Mouse (Mus musculus) neural tube, embryonic 11.5 days (tissue): ENCODE results near the gene Slc25a30. TPM values are rescaled to one million over a fixed set of nuclear protein-coding genes. Genes with fewer than 3 reads are reported as not detected.

Experiments
- ATAC-seq: fragments of 200-750 bp; cut with Nextera tagmentation; 2 replicates; pipeline ENCODE4 v1.8.0; 2017; ENCODE audit warnings: moderate number of reproducible peaks, mild to moderate bottlenecking, moderate TSS enrichment, moderate library complexity; ENCODE audit not compliant: insufficient read depth, low FRiP score, low TSS enrichment
- DNase-seq: peaks from one replicate; pipeline ENCODE4 v3.0.0-alpha.2; 2015; ENCODE audit warnings: low spot score
- H3K27ac ChIP-seq: fragments of 300-500 bp; sonication (generic); 2 replicates; pipeline ENCODE4 v1.5.1; 2014; ENCODE audit warnings: low read depth, mild to moderate bottlenecking, low read length
- H3K27me3 ChIP-seq: fragments of 300-500 bp; sonication (generic); 2 replicates; pipeline ENCODE4 v1.6.1; 2014; ENCODE audit warnings: mild to moderate bottlenecking, low read length, mixed read lengths; ENCODE audit not compliant: control insufficient read depth, insufficient read depth
- H3K36me3 ChIP-seq: fragments of 300-500 bp; sonication (generic); 2 replicates; pipeline ENCODE4 v1.6.1; 2014; ENCODE audit warnings: mild to moderate bottlenecking, low read length, moderate library complexity, mixed read lengths; ENCODE audit not compliant: control insufficient read depth, insufficient read depth
- H3K4me1 ChIP-seq: fragments of 300-500 bp; sonication (generic); 2 replicates; pipeline ENCODE4 v1.6.1; 2014; ENCODE audit warnings: low read length, mixed read lengths; ENCODE audit not compliant: control insufficient read depth, insufficient read depth
- H3K4me2 ChIP-seq: fragments of 300-500 bp; sonication (generic); 2 replicates; pipeline ENCODE4 v1.6.1; 2014; ENCODE audit warnings: low read depth, mild to moderate bottlenecking, moderate library complexity
- H3K4me3 ChIP-seq: fragments of 300-500 bp; sonication (generic); 2 replicates; pipeline ENCODE4 v1.5.1; 2014; ENCODE audit warnings: low read depth, low read length
- H3K9ac ChIP-seq: fragments of 300-500 bp; sonication (generic); 2 replicates; pipeline ENCODE4 v1.6.1; 2014; ENCODE audit warnings: mild to moderate bottlenecking, low read length
- H3K9me3 ChIP-seq: fragments of 300-500 bp; sonication (generic); 2 replicates; pipeline ENCODE4 v1.6.1; 2016; ENCODE audit warnings: low read length; ENCODE audit not compliant: control insufficient read depth
- WGBS: fragments of 180-500 bp; shearing (Covaris S2); extraction: QIAGEN DNeasy Blood & Tissue Kit; methylation state at CpG from one replicate; pipeline ENCODE4 v1.1.7; 2014; 5-methylcytosine and 5-hydroxymethylcytosine counted together
- polyA plus RNA-seq: library from polyadenylated mRNA; unstranded; fragments of >200 nt; fragmentation: Nextera tagmentation; extraction: Ambion mirVana; gene quantifications from 2 replicates; pipeline ENCODE4 v1.2.1, GENCODE M21; 2014

The Slc25a30 gene
- polyA plus RNA-seq, 1 experiment from 2014 or later = 7.9 TPM

DNA sequence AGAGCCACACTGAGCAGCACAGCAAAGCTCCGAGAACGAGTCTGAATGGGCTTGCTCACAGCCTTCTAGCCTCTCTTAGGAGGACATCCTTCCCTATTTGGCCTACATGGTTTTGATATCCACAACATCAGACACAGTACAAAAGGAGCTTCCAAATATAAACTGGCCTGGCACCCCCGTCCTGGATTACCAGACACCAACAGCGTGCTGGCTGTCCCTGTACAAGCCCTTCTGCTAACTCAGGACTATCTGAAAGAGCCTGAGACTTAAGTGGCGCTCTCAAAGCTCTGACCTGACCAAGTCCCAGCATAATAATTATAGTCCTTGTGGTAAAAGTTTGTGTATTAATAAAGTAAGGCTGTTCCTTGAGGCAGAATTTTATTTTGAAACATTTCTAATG is 66.7 kb downstream of the Slc25a30 start:
- Histone ChIP-seq H3K4me2 (no peak overlapping the region), H3K4me1 (no peaks in the 10 kb centered on the region), H3K9ac (no peak overlapping the region), H3K9me3 (no peaks in the 10 kb centered on the region), H3K27ac (no peak overlapping the region), H3K4me3 (no peak overlapping the region), H3K36me3 (peaks cover 6% of the 10 kb centered on the region), H3K27me3 (no peaks in the 10 kb centered on the region)
- ATAC-seq (no peak), DNase-seq (no peak)
- 95% methylated on average over 5 of the region's 5 CpGs for whole genome bisulfite sequencing

DNA sequence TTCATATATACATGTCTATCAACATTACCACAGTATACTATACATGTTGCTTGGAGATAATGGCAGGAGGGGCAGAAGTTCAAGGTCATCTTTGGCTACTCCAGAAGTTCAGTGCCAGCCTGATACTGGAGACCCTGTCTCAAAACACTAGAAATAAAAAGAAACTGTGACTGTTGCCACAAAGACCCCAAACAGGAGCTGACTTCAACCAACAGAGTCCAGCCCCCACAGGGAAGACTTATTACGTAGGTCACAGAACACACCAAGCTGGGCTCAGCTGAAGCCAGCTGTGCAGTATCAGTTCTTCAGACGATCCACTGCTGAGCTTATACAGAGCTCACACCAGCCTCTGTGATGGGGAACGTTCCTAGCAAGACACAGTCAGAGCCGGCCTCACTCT is 70.4 kb downstream of the Slc25a30 start:
- no peak overlapping the region for H3K4me3 ChIP-seq
- H3K27ac ChIP-seq = no peak overlapping the region
- H3K36me3 ChIP-seq = peaks cover 2% of the 10 kb centered on the region; the same call in 1 of the 2 replicates
- no peak overlapping the region for H3K9ac ChIP-seq
- WGBS = 98% methylated on average over 4 of the region's 4 CpGs
- no peaks in the 10 kb centered on the region for H3K9me3 ChIP-seq
- ATAC-seq = no peak
- H3K4me2 ChIP-seq = no peak overlapping the region
- DNase-seq = no peak
- H3K4me1 ChIP-seq = no peaks in the 10 kb centered on the region
- no peaks in the 10 kb centered on the region for H3K27me3 ChIP-seq

GRCm38 (mm10) chr14:75713661-75714060 is 73.2 kb downstream of the Slc25a30 start:
- 79% methylated on average over 4 of the region's 4 CpGs for WGBS
- Histone ChIP-seq H3K9me3 (no peaks in the 10 kb centered on the region), H3K4me3 (no peak overlapping the region), H3K27me3 (no peaks in the 10 kb centered on the region), H3K36me3 (peaks cover 2% of the 10 kb centered on the region; the same call in 1 of the 2 replicates), H3K9ac (no peak overlapping the region), H3K27ac (no peak overlapping the region), H3K4me1 (no peaks in the 10 kb centered on the region), H3K4me2 (no peak overlapping the region)
- DNase-seq = peak; percentile 26
- ATAC-seq = no peak

- Histone ChIP-seq H3K27ac (no peak overlapping the region), H3K9me3 (no peaks in the 10 kb centered on the region), H3K4me2 (no peak overlapping the region), H3K36me3 (peaks cover 2% of the 10 kb centered on the region; the same call in 1 of the 2 replicates), H3K9ac (no peak overlapping the region), H3K27me3 (no peaks in the 10 kb centered on the region), H3K4me1 (no peaks in the 10 kb centered on the region), H3K4me3 (no peak overlapping the region)
- DNase-seq (no peak), ATAC-seq (no peak)
- 87% methylated on average over 5 of the region's 5 CpGs for WGBS
Observed at GRCm38 (mm10) chr14:75712687-75713086, 74.2 kb downstream of the Slc25a30 start.

DNA sequence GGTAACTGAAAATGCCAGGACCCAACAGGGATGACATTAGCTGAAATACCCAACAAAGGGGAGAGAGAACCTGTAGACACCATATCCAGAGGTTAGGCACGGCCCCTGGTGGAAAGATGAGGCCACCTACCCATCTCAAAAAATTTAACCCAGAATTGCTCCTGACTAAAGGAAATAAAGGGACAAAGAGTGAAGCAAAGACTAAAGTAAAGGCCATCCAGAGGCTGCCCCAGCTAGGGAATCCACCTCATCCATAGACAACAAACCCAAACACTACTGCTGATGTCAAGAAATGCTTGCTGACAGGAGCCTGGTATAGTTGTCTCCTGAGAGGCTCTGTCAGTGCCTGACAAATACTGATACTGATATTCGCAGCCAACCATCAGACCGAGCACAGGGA is 75.1 kb downstream of the Slc25a30 start:
- peaks cover 2% of the 10 kb centered on the region; the same call in 1 of the 2 replicates for H3K36me3 ChIP-seq
- H3K4me2 ChIP-seq = no peak overlapping the region
- no peaks in the 10 kb centered on the region for H3K27me3 ChIP-seq
- no peak overlapping the region for H3K4me3 ChIP-seq
- H3K9ac ChIP-seq = no peak overlapping the region
- H3K9me3 ChIP-seq = no peaks in the 10 kb centered on the region
- no peak for ATAC-seq
- 95% methylated on average over 3 of the region's 3 CpGs for WGBS
- no peaks in the 10 kb centered on the region for H3K4me1 ChIP-seq
- no peak overlapping the region for H3K27ac ChIP-seq
- DNase-seq = no peak

Other genes with a start within 250 kb of the Slc25a30 start
- not detected in 2 replicates for gene Spert, start 193.9 kb downstream of the Slc25a30 start, polyA plus RNA-seq
- gene Erich6b, start 144.8 kb downstream of the Slc25a30 start, polyA plus RNA-seq = not detected in 2 replicates
- gene Cog3, start 32.5 kb downstream of the Slc25a30 start, polyA plus RNA-seq = 26.4 and 30.0 TPM in 2 replicates
- gene Tpt1, start 58.1 kb upstream of the Slc25a30 start, polyA plus RNA-seq = 993 and 1,049 TPM in 2 replicates
- gene Kctd4, start 168.0 kb upstream of the Slc25a30 start, polyA plus RNA-seq = 1.7 and 2.0 TPM in 2 replicates
- gene Gtf2f2, start 223.8 kb upstream of the Slc25a30 start, polyA plus RNA-seq = 52.1 and 58.2 TPM in 2 replicates